Mouse (Mus musculus): ENCODE data around the gene H2-DMb1. TPM values are rescaled to one million over a fixed set of nuclear protein-coding genes. Genes with fewer than 3 reads are reported as not detected.
"Not testable (repeated sequence)": the region's sequence is repeated elsewhere in the genome, so short reads cannot be mapped to it uniquely, and the experiment has no call there.

Gene H2-DMb1
- polyA plus RNA-seq, 1 experiment from 2014 or later = 4.0 TPM

DNA sequence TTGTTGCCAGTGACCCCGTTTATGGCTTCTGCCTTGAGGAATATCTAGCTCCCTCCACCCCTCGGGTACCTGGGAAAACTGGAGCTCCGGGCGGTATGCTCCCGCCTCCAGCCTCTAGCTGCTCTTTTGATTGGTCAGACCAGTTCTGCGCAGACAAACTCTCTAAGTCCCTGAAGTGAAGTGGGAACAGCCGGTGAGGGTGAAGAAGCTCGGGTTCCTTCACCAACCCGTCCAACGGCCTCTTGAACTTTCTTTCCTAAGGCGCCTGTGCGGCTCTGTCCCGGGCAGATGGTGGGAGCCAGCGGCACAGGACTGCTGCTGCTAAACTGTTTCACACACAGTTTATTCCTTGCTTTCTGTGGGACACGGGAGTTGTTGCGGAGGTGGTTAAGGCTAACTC, 13.5 kb upstream of the H2-DMb1 start:
- no peak overlapping the region for H3K27ac ChIP-seq (ENCODE audit: low read length)
- ATAC-seq (replicated peaks; ENCODE audit: extremely low read depth, insufficient read depth, low FRiP score) = no peak
- 9% methylated on average over 16 of the region's 16 CpGs for WGBS

GRCm38 (mm10) chr17:34140240-34140639, 12.6 kb upstream of the H2-DMb1 start:
- ATAC-seq (replicated peaks; ENCODE audit: extremely low read depth, insufficient read depth, low FRiP score) = no peak
- Histone ChIP-seq H3K9ac (ENCODE audit: low read length) (no peak overlapping the region), H3K4me2 (ENCODE audit: low read depth, low read length) (peak overlapping the region; percentile 86), H3K36me3 (ENCODE audit: control insufficient read depth, insufficient read depth) (no peaks in the 10 kb centered on the region), H3K4me3 (ENCODE audit: low read length) (no peak overlapping the region; the same call in 1 of the 2 replicates), H3K4me1 (ENCODE audit: control insufficient read depth, insufficient read depth, low read length) (peaks cover 12% of the 10 kb centered on the region), H3K27ac (ENCODE audit: low read length) (no peak overlapping the region), H3K27me3 (ENCODE audit: control insufficient read depth, insufficient read depth, low read length) (peaks cover 35% of the 10 kb centered on the region), H3K9me3 (replicated peaks; ENCODE audit: control insufficient read depth, low read length) (no peaks in the 10 kb centered on the region)
- 7% methylated on average over 5 of the region's 5 CpGs for WGBS

More for the DNA sequence above, 13.5 kb upstream of the H2-DMb1 start:
- H3K27me3 ChIP-seq (ENCODE audit: control insufficient read depth, insufficient read depth, low read length) = peaks cover 35% of the 10 kb centered on the region
- H3K4me1 ChIP-seq (ENCODE audit: control insufficient read depth, insufficient read depth, low read length) = peaks cover 12% of the 10 kb centered on the region
- no peaks in the 10 kb centered on the region for H3K9me3 ChIP-seq (replicated peaks; ENCODE audit: control insufficient read depth, low read length)
- peak overlapping the region; percentile 86 for H3K4me2 ChIP-seq (ENCODE audit: low read depth, low read length)
- H3K36me3 ChIP-seq (ENCODE audit: control insufficient read depth, insufficient read depth) = no peaks in the 10 kb centered on the region
- H3K4me3 ChIP-seq (ENCODE audit: low read length) = peak overlapping the region; percentile 47
- peak overlapping the region; percentile 69 for H3K9ac ChIP-seq (ENCODE audit: low read length)

DNA sequence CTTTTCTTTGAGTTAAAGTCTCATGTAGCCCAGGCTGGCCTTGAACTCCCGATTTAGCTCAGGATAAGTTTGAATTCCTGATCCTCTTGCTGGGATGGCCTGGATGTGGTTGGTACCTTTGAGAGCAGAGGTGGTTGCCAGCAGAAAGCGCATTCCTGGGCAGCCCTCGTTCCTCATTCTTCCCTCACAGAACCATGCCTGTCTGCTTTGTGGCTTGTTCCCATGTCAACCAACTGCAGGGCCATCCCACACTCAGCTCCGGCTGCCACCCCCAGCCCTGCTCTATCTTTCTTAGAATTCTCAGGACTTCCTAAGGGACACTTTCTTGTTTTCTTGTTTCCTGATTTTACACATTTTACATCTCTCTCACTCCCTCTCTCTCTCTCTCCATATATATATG, 11.4 kb upstream of the H2-DMb1 start:
- H3K27me3 ChIP-seq (ENCODE audit: control insufficient read depth, insufficient read depth, low read length) = peaks cover 35% of the 10 kb centered on the region
- H3K36me3 ChIP-seq (ENCODE audit: control insufficient read depth, insufficient read depth) = no peaks in the 10 kb centered on the region
- 45% methylated on average over 4 of the region's 4 CpGs for WGBS
- no peaks in the 10 kb centered on the region for H3K9me3 ChIP-seq (replicated peaks; ENCODE audit: control insufficient read depth, low read length)
- no peak overlapping the region for H3K4me3 ChIP-seq (ENCODE audit: low read length)
- no peak overlapping the region for H3K4me2 ChIP-seq (ENCODE audit: low read depth, low read length)
- H3K4me1 ChIP-seq (ENCODE audit: control insufficient read depth, insufficient read depth, low read length) = peaks cover 9% of the 10 kb centered on the region
- no peak overlapping the region for H3K27ac ChIP-seq (ENCODE audit: low read length)
- no peak for ATAC-seq (replicated peaks; ENCODE audit: extremely low read depth, insufficient read depth, low FRiP score)
- H3K9ac ChIP-seq (ENCODE audit: low read length) = no peak overlapping the region

DNA sequence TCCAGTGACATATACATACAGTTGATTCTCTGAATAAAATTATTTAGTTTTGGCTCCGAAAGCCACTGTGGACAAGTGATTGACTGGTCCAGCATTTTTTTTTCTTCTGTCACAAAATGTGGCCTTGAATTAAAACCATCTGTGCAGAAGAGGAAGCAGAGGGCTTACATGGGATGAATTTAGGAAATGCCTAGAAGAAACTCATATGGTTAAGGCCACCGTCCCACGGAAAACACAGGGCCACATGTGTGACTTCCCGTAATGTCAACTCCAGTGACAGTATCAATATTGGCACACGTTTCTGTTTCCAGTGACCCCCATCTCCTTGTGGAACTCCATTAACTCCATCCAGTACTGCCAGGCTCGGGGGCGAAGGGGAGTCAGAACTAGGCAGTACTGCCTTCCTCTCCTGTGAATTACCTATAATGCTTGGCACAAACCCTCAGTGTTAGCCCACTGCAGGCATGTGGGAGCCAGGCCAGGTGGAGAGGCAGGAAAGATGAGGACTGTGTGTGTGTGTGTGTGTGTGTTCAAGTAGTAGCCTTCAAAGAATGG, 10.3 kb upstream of the H2-DMb1 start:
- WGBS = 67% methylated on average over 7 of the region's 7 CpGs
- no peak overlapping the region for H3K9ac ChIP-seq (ENCODE audit: low read length)
- H3K27ac ChIP-seq (ENCODE audit: low read length) = peak overlapping the region; percentile 61; the same call in 1 of the 2 replicates
- no peak overlapping the region for H3K4me3 ChIP-seq (ENCODE audit: low read length)
- peaks cover 9% of the 10 kb centered on the region for H3K4me1 ChIP-seq (ENCODE audit: control insufficient read depth, insufficient read depth, low read length)
- peaks cover 27% of the 10 kb centered on the region for H3K27me3 ChIP-seq (ENCODE audit: control insufficient read depth, insufficient read depth, low read length)
- no peak overlapping the region for H3K4me2 ChIP-seq (ENCODE audit: low read depth, low read length)
- ATAC-seq (replicated peaks; ENCODE audit: extremely low read depth, insufficient read depth, low FRiP score) = no peak
- no peaks in the 10 kb centered on the region for H3K36me3 ChIP-seq (ENCODE audit: control insufficient read depth, insufficient read depth)
- H3K9me3 ChIP-seq (replicated peaks; ENCODE audit: control insufficient read depth, low read length) = no peaks in the 10 kb centered on the region

GRCm38 (mm10) chr17:34143033-34143432, 9.8 kb upstream of the H2-DMb1 start, which contains the start of gene H2-DMb2:
Gene H2-DMb2, plus strand, starts transcription at chr17:34143307.
- H3K27ac ChIP-seq (ENCODE audit: low read length) = peak within 1 kb of the TSS; percentile 61; the same call in 1 of the 2 replicates
- H3K9me3 ChIP-seq (replicated peaks; ENCODE audit: control insufficient read depth, low read length) = no peaks in the 10 kb centered on the region
- H3K4me2 ChIP-seq (ENCODE audit: low read depth, low read length) = no peak within 1 kb of the TSS
- WGBS = 34% methylated on average over 7 of the region's 7 CpGs
- H3K9ac ChIP-seq (ENCODE audit: low read length) = no peak within 1 kb of the TSS
- no peak within 1 kb of the TSS for H3K4me3 ChIP-seq (ENCODE audit: low read length)
- ATAC-seq (replicated peaks; ENCODE audit: extremely low read depth, insufficient read depth, low FRiP score) = peak; percentile 50
- H3K36me3 ChIP-seq (ENCODE audit: control insufficient read depth, insufficient read depth) = no peaks in the 10 kb centered on the region
- peaks cover 9% of the 10 kb centered on the region for H3K4me1 ChIP-seq (ENCODE audit: control insufficient read depth, insufficient read depth, low read length)
- H3K27me3 ChIP-seq (ENCODE audit: control insufficient read depth, insufficient read depth, low read length) = peaks cover 22% of the 10 kb centered on the region

GRCm38 (mm10) chr17:34143461-34143860, 9.4 kb upstream of the H2-DMb1 start:
- Histone ChIP-seq H3K9ac (ENCODE audit: low read length) (no peak overlapping the region), H3K36me3 (ENCODE audit: control insufficient read depth, insufficient read depth) (no peaks in the 10 kb centered on the region), H3K27ac (ENCODE audit: low read length) (no peak overlapping the region), H3K4me1 (ENCODE audit: control insufficient read depth, insufficient read depth, low read length) (peaks cover 9% of the 10 kb centered on the region), H3K4me2 (ENCODE audit: low read depth, low read length) (no peak overlapping the region), H3K27me3 (ENCODE audit: control insufficient read depth, insufficient read depth, low read length) (peaks cover 18% of the 10 kb centered on the region), H3K9me3 (replicated peaks; ENCODE audit: control insufficient read depth, low read length) (no peaks in the 10 kb centered on the region), H3K4me3 (ENCODE audit: low read length) (no peak overlapping the region)
- WGBS = 51% methylated on average over 5 of the region's 5 CpGs
- ATAC-seq (replicated peaks; ENCODE audit: extremely low read depth, insufficient read depth, low FRiP score) = no peak

- ATAC-seq (replicated peaks; ENCODE audit: extremely low read depth, insufficient read depth, low FRiP score); H3K4me1 ChIP-seq (ENCODE audit: control insufficient read depth, insufficient read depth, low read length); H3K27ac ChIP-seq (ENCODE audit: low read length); H3K4me3 ChIP-seq (ENCODE audit: low read length); H3K9me3 ChIP-seq (replicated peaks; ENCODE audit: control insufficient read depth, low read length); H3K9ac ChIP-seq (ENCODE audit: low read length); H3K36me3 ChIP-seq (ENCODE audit: control insufficient read depth, insufficient read depth); H3K4me2 ChIP-seq (ENCODE audit: low read depth, low read length): not testable (repeated sequence)
- H3K27me3 ChIP-seq (ENCODE audit: control insufficient read depth, insufficient read depth, low read length) = peaks cover 14% of the 10 kb centered on the region
- 88% methylated on average over 4 of the region's 4 CpGs for WGBS
Observed at GRCm38 (mm10) chr17:34144221-34144620, 8.7 kb upstream of the H2-DMb1 start.

DNA sequence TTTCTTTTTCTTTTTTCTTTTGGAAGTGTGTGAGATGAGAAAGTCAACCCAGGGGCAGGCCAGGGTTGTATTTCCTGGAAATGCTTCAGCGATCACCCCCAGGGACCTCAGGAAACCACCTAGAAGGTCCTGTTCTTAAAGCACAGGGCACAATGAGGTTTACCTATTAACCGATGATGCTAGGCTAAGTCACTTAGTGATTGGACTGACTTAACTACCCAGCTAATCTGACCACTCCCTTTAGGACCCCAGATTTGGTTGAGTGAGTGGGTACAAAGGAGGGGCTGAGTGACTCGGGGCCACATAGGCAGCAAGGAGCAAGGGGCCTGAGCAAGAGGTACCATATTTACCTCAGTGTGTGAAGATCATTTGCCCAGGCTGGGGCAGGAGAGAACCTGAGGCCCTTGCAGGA, 7.9 kb upstream of the H2-DMb1 start:
- 61% methylated on average over 3 of the region's 3 CpGs for WGBS
- Histone ChIP-seq H3K9me3 (replicated peaks; ENCODE audit: control insufficient read depth, low read length) (no peaks in the 10 kb centered on the region), H3K4me1 (ENCODE audit: control insufficient read depth, insufficient read depth, low read length) (peaks cover 3% of the 10 kb centered on the region), H3K4me3 (ENCODE audit: low read length) (no peak overlapping the region), H3K27ac (ENCODE audit: low read length) (no peak overlapping the region), H3K9ac (ENCODE audit: low read length) (no peak overlapping the region), H3K4me2 (ENCODE audit: low read depth, low read length) (no peak overlapping the region), H3K36me3 (ENCODE audit: control insufficient read depth, insufficient read depth) (no peaks in the 10 kb centered on the region), H3K27me3 (ENCODE audit: control insufficient read depth, insufficient read depth, low read length) (peaks cover 12% of the 10 kb centered on the region)
- no peak for ATAC-seq (replicated peaks; ENCODE audit: extremely low read depth, insufficient read depth, low FRiP score)

DNA sequence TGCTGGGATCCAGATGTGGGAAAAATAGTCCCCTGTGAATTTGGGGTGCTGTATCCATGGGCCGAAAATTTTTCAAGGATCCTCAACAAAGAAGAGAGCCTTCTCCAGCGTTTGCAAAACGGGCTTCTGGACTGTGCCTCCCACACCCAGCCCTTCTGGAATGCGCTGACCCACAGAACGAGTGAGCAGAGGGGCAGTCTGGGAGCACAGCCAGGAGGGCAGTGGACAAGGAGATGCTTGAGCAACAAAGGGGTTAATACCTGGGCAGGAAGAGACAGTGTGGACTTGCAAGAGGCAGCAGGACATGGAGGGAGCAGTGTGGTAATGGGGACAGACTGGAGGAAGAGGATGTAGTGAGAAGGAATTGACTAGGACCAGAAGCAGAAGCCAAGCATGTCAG, 2.7 kb downstream of the H2-DMb1 start:
- Histone ChIP-seq H3K9me3 (replicated peaks; ENCODE audit: control insufficient read depth, low read length) (no peaks in the 10 kb centered on the region), H3K9ac (ENCODE audit: low read length) (no peak overlapping the region), H3K4me1 (ENCODE audit: control insufficient read depth, insufficient read depth, low read length) (no peaks in the 10 kb centered on the region), H3K27me3 (ENCODE audit: control insufficient read depth, insufficient read depth, low read length) (no peaks in the 10 kb centered on the region; the same call in 1 of the 2 replicates), H3K4me3 (ENCODE audit: low read length) (no peak overlapping the region), H3K4me2 (ENCODE audit: low read depth, low read length) (no peak overlapping the region), H3K36me3 (ENCODE audit: control insufficient read depth, insufficient read depth) (no peaks in the 10 kb centered on the region), H3K27ac (ENCODE audit: low read length) (no peak overlapping the region)
- 46% methylated on average over 5 of the region's 5 CpGs for WGBS
- ATAC-seq (replicated peaks; ENCODE audit: extremely low read depth, insufficient read depth, low FRiP score) = no peak

All from heart, embryonic 16.5 days (tissue).